Mouse (Mus musculus): ENCODE measurements around the gene Ascl3.

Ascl3 gene

DNA sequence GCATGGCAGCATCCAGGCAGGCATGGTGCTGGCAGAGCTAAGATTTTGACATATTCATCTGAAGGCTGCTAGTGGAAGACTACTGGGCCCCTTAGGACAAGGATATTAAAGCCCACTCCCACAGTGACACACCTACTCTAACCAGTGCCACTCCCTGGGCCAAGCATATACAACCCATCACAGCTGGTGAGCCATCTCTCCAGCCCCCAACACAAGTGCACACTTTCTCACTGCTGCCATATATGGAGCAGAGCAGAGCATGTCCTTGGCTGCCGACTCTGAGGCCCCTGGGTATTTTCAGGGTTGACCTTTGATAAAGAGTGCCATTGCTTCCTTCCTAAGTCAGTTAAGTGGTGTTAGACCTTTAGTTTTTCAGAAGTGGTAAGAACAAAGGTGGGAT lies 21.5 kb downstream of the Ascl3 start:
- DNase-seq (ENCODE audit: extremely low spot score, low spot score) = no peak

DNA sequence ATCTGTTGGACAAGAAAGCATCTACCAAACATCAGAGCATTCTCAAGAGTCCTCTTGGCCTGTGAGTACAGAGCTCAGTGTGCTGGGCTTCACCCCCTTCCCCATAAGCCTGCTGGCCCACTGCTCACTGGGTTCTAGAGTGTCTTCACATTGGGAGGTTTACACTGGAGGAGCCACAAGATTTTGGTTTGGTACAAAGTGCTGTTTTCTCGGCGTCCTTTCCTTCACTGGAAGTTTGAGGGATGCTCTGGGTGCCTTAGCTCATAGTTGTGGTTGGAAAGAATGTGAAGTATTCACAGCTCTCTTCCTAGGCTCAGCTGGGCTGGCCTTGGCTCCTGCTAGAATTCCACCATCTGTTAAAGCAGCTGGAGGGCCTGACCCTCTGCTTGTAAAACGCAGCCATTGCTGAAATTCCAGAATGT lies 22.6 kb downstream of the Ascl3 start:
- DNase-seq (ENCODE audit: extremely low spot score, low spot score) = no peak

DNA sequence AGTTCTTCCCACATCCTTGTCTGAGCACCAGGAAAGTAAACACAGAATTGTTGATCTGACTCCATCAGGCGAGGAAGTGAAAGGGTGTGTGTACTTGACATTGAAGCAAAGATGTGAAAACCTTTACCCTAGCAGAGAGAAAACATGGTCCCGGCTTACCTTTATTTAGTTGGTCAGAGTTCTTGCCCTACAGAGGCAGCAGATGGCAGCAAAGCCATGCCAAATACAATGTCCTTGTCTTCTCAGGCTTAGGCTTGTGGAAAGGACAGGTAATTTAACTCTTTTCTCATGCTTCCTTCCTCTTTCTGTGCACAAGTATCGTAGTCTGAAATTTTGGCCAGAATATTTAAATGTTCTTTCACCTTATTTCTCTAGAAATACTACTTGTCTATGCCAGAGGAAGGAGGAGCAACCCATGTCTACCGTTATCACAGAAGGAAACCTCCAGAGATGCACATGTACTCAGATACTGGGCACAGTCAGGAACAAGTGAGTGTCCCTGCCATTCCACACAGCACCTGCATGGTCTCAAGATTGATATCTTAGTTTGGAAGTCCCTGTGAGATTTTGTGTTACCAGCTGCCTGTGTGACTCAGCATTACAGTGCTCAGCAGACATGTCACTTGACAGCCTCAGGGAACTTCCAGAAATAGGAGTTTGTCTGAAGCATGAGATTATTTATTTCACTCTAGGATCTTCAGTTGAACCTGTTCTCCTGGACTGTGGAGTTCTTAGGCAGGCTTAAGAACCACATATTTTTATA lies 24.3 kb downstream of the Ascl3 start:
- DNase-seq (ENCODE audit: extremely low spot score, low spot score) = peak; percentile 18

DNA sequence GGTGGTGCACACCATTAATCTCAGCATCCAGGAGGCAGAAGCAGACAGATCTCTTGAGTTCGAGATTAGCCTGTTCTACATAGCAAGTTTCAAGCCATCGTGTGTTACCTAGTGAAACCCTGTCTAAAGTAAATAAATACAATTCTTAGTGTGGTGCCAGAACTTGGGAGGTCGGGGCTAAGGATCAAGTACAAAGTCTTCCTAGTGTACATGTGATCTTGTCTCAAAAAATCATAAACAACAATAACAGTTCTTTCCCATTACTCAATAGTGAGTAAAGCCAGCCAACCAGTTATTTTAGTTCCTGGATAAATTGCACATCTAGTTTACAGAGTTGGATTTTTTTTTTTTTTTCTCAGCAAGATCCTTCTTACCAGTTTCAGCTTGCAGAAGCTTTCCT lies 27.1 kb downstream of the Ascl3 start:
- DNase-seq (ENCODE audit: extremely low spot score, low spot score) = no peak

DNA sequence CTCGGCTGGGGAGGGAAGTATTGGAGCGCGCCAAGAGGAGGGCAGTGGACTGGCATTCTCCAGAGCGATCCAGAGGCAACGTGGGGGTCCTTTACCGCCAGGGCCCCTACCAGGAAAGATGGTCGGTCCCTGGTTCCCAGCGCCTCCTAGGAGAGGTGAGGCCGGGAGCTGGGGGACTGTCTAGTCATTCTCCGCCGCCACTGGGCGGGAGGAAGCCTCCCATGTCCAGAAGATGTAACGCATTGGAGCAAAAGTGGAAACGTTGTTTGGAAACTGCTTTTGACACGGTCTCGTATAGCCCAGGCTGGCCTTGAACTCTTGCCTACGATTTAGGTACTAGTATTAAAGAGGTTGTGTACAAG lies 27.5 kb downstream of the Ascl3 start:
- no peak for DNase-seq (ENCODE audit: extremely low spot score, low spot score)

DNA sequence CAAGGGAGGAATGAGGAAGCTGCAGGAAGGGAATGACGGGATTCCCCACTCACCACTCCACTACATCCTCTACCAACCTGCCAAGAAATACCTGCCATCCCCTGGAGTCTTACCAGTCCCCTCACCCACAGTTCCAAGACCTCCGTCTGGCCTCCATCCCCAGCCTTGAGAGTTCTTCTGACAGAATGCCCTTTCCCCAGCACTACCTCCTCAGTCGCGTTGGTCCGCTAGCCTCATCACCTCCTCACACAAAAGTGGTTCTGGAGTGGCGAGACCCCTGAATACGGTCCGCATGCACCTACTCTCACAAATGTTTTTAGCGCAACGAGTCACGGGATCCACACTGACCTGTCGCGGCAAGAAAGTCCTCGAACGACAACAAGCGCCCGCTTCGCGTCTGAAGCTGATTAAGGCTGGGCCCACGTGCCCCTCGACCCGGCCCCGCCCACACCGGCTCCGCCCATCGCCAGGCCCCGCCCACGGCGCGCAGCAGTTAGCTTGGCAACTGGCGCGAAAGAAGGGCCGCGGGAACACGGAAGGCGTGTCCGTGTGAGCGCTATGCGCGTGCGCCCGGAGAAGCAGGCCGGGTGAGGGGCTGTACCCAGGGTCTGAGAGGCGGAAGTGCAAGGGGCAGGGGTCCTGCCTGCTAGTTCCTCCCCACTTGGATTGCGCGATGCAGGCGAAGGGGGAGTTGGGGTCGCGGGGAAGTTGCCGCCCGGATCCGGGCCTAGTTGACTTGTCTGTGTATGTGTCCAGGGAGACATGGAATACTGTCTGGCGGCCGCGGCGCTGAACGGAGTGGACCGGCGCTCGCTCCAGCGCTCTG lies 28.1 kb downstream of the Ascl3 start, which contains the start of the genes St5 and Akip1:
Gene St5 (minus strand): TSS at position 416 of the 826 bp plus-strand sequence.
Gene Akip1 (plus strand): TSS at position 501 of the 826 bp plus-strand sequence.
- peak; percentile 98 for DNase-seq (ENCODE audit: extremely low spot score, low spot score)

DNA sequence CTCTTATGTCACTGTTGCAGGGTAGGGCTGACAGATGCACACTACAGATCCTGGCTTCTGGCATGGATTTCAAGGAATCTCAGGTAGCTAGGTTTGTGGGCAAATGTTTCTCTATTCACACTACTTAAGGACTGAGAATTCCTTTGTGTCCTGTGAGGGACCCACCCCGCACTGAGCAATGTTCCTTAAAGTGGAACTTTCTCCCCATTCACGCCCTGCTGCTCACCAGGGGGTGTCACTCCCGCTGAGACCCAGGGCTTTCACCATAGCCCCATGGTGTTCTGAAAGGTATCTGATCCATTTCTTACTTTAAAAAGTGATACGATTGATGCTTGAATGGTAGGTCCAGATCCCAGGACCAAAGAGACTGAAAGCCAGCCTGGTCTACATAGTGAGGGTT lies 28.8 kb downstream of the Ascl3 start:
- peak; percentile 14 for DNase-seq (ENCODE audit: extremely low spot score, low spot score)

DNA sequence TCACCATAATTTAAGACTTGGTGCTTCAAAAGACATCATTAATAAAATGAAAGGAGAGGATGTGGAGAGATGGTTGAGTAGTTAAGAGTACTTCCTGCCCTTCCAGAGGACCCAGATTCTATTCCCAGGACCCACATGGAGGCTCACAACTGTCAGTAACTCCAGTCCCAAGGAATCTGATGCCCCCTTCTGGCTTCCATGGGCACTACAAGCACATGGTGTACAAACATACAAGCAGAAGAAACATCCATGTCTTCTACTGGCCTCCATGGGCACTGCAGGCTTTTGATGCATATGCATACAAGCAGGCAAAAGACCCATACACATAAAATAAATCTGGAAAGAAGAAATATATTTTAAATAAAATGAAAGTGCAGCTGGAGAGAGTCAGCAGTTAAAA lies 31.3 kb downstream of the Ascl3 start:
- no peak for DNase-seq (ENCODE audit: extremely low spot score, low spot score)

DNA sequence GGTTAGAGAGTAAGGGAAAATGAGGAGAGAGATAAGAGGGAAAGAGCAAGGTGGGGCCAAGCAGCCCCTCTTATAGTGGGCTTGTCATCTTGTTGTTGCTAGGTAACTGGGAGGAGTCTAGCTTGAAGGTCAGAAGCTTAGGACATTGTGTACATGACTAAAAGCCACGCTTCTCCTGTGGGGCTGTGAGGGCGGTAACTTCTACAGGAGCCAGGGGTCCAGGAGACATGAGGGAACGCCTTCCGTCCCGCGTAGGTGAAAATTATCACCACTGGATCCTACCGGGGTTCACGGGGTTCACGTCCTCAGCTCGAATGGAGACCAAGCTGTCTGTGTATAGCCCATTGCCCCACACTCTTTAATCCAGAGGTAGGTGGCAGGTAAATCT lies 36.2 kb downstream of the Ascl3 start:
- DNase-seq (ENCODE audit: extremely low spot score, low spot score) = no peak

DNA sequence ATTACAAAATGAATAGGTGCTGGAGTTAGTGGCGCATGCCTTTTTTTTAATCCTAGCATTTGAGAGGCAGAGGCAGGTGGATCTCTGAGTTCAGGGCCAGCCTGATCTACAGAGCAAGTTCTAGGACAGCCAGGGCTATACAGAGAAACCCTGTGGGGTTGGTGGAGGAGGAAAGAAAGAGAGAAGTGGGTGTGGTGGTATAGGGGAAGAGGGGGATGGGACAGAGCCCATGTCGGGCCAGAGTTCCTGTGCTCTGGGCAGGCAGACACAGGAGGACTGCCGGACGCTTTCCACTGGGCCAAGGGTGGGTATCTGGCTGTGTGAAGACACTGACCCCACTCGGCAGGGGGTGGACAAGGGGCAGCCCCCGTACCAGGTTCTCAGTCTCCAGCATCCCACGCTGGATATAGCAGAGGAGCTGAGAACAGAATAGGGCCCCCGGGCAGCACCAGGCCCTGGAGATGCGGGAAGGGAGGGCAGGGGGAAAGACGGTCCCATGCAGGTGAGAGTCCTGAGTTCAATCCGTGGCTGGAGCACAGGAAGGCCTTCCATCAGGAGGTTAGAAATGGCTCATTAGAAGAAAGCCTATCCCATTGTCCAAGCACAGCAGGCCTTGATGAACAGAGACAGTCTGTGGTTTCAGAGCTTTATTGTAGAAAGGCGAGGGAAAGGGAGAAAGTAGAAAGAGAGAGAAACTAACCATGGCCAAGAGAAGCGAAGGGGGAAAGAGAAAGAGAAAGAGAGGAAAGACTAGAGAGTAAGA lies 36.8 kb downstream of the Ascl3 start:
- DNase-seq (ENCODE audit: extremely low spot score, low spot score) = no peak

DNA sequence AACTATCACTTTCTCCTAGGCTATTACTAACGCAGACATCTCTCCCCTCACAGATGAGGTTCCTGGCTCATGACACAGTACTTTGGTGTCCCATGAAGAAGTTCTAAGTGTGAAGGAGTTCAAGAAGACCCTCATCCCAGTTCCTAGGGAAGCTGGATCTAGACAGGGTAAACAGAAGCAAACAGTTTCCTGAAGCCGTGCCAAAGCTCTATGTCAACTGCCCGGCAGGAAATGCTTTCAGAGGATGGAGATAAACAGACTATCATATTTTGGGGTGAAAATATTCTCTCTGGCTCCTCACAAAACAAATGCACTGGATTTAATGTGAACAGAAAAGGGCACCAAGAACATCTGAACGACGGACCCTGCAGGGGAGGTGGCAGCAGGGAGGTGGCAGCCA lies 40.6 kb downstream of the Ascl3 start:
- no peak for DNase-seq (ENCODE audit: extremely low spot score, low spot score)

DNA sequence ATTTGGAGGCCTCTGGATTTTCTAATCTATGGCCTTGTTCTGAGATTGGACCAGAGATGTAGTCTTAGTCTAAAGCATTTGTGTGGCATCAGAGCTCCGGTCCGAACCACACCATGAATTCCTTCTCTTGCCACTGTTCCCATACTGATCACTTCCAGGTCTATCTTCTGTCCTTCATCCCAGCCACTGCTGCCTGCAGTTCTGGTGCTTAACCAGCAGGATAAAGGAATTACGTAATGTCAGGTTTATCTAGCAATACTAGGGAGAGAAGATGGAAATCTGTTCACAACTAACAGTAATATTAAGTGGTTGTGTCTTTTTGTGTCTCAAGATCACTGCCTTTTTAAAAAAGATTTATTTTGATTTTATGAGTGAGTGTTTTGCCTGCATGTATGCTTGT lies 41.4 kb downstream of the Ascl3 start:
- no peak for DNase-seq (ENCODE audit: extremely low spot score, low spot score)

DNA sequence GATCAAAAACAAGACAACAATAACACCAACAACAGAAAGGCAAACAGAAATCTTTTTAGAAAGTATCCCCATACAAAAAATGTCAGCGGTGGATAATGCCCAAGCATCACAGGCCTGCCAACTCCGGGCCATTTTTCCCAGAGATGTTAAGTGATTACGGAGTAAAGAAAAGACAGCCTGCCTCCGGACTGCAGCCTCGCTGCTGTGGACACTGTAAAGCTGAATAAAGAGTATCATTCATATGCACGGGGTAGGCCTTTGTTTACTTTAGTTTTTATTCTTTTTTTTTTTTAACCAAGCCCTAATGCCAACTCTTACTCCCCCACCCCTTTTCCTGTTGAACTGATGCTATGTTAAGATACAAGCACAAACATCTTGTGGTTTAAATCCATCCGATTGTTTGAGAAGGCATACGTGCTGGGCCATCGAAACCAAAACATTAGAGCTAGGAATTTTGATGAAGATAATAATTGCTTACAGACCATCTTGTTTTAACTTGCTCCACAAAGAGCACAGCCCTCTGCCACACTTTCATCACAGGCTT lies 44.9 kb downstream of the Ascl3 start:
- no peak for DNase-seq (ENCODE audit: extremely low spot score, low spot score)

DNA sequence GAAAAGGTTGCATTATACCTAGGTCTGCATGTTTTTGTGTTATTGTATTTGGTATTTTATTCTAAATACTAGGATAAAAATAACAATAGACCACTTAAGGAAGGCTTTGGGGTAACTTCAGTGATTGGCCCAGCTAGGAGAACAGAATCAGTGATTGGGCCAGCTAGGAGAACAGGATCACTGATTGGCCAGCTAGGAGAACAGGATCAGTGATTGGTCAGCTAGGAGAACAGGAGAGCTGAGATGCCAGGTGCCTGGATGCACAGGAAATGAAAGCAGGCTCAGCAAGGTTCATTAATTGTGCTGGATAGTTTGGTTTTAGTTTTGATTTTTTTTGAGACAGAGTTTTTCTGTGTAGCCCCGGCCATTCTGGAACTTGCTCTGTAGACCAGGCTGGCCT lies 50.6 kb downstream of the Ascl3 start:
- DNase-seq (ENCODE audit: extremely low spot score, low spot score) = no peak

DNA sequence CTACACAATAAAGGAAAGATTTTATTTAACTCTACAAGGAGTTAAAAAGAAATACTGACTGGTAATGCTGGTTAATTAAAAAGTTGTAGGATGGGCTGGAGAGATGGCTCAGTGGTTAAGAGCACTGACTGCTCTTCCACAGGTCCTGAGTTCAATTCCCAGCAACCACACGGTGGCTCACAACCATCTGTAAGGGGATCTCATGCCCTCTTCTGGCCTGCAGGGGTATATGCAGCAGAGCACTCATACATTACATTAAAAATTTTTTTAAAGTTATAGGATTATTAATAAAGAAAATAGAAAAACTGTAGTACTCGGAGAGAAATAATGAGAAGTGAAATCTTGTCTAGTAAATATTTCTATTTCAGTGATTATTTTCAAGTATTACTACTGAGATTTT lies 51.2 kb downstream of the Ascl3 start:
- DNase-seq (ENCODE audit: extremely low spot score, low spot score) = no peak
